Mouse (Mus musculus) limb, embryonic 10.5 days (tissue): ENCODE data around the gene Abhd12. TPM values are rescaled to one million over a fixed set of nuclear protein-coding genes. Genes with fewer than 3 reads are reported as not detected.

Experiments
- DNase-seq: peaks from one replicate; pipeline ENCODE4 v3.0.0-alpha.2; 2017; ENCODE audit warnings: low spot score
- H3K27ac ChIP-seq: fragments of 300-500 bp; sonication (generic); 2 replicates; pipeline ENCODE4 v1.5.1; 2016; ENCODE audit warnings: mild to moderate bottlenecking
- H3K27me3 ChIP-seq: fragments of 300-500 bp; sonication (generic); 2 replicates; pipeline ENCODE4 v1.6.1; 2016; ENCODE audit warnings: low read depth, mild to moderate bottlenecking; ENCODE audit not compliant: poor library complexity, severe bottlenecking
- H3K36me3 ChIP-seq: fragments of 300-500 bp; sonication (generic); 2 replicates; pipeline ENCODE4 v1.6.1; 2016; ENCODE audit warnings: mild to moderate bottlenecking, moderate library complexity
- H3K4me1 ChIP-seq: fragments of 300-500 bp; sonication (generic); 2 replicates; pipeline ENCODE4 v1.6.1; 2016
- H3K4me3 ChIP-seq: fragments of 300-500 bp; sonication (generic); 2 replicates; pipeline ENCODE4 v1.5.1; 2016; ENCODE audit warnings: mild to moderate bottlenecking, moderate library complexity
- H3K9me3 ChIP-seq: fragments of 300-500 bp; sonication (generic); replicated peaks from 2 replicates; pipeline ENCODE4 v1.6.1; 2016; ENCODE audit warnings: mild to moderate bottlenecking
- WGBS: fragments of 180-500 bp; shearing (Covaris S2); methylation state at CpG from one replicate; pipeline ENCODE4 v1.1.7; 2016; 5-methylcytosine and 5-hydroxymethylcytosine counted together
- polyA plus RNA-seq: library from polyadenylated mRNA; unstranded; fragments of >200 nt; fragmentation: Nextera tagmentation; extraction: Ambion mirVana; gene quantifications from 2 replicates; pipeline ENCODE4 v1.2.1, GENCODE M21; 2016

Gene Abhd12
- polyA plus RNA-seq, 1 experiment from 2014 or later, result 53.0 TPM

- DNase-seq, result no peak
- 96% methylated on average over 4 of the region's 4 CpGs for WGBS
- H3K4me3 ChIP-seq, result no peak overlapping the region
- no peak overlapping the region for H3K27ac ChIP-seq
- H3K4me1 ChIP-seq, result no peaks in the 10 kb centered on the region
- H3K27me3 ChIP-seq, result no peaks in the 10 kb centered on the region
- no peaks in the 10 kb centered on the region for H3K9me3 ChIP-seq
- H3K36me3 ChIP-seq, result peaks cover 72% of the 10 kb centered on the region
These were observed 68.6 kb downstream of the Abhd12 start for GRCm38 (mm10) chr2:150835975-150836374.

- Histone ChIP-seq H3K27me3 (no peaks in the 10 kb centered on the region), H3K9me3 (no peaks in the 10 kb centered on the region), H3K27ac (no peak overlapping the region), H3K4me3 (no peak overlapping the region), H3K4me1 (no peaks in the 10 kb centered on the region), H3K36me3 (peaks cover 83% of the 10 kb centered on the region)
- 93% methylated on average over 7 of the region's 7 CpGs for WGBS
- DNase-seq, result no peak
These were observed 69.9 kb downstream of the Abhd12 start for GRCm38 (mm10) chr2:150834616-150835015.

GRCm38 (mm10) chr2:150832029-150832428 is 72.5 kb downstream of the Abhd12 start:
- no peak for DNase-seq
- Histone ChIP-seq H3K4me3 (no peak overlapping the region), H3K9me3 (no peaks in the 10 kb centered on the region), H3K36me3 (peaks cover 95% of the 10 kb centered on the region), H3K27me3 (no peaks in the 10 kb centered on the region), H3K4me1 (no peaks in the 10 kb centered on the region), H3K27ac (no peak overlapping the region)
- 98% methylated on average over 7 of the region's 7 CpGs for WGBS

GRCm38 (mm10) chr2:150830911-150831441 is 73.6 kb downstream of the Abhd12 start:
- H3K4me3 ChIP-seq, result no peak overlapping the region
- no peaks in the 10 kb centered on the region for H3K9me3 ChIP-seq
- DNase-seq, result no peak
- no peaks in the 10 kb centered on the region for H3K4me1 ChIP-seq
- H3K27me3 ChIP-seq, result no peaks in the 10 kb centered on the region
- no peak overlapping the region for H3K27ac ChIP-seq
- peaks cover 97% of the 10 kb centered on the region for H3K36me3 ChIP-seq
- WGBS, result 85% methylated on average over 3 of the region's 3 CpGs

GRCm38 (mm10) chr2:150830011-150830410 is 74.5 kb downstream of the Abhd12 start:
- no peak overlapping the region for H3K27ac ChIP-seq
- no peak for DNase-seq
- H3K27me3 ChIP-seq, result no peaks in the 10 kb centered on the region
- no peak overlapping the region for H3K4me3 ChIP-seq
- H3K4me1 ChIP-seq, result no peaks in the 10 kb centered on the region
- 92% methylated on average over 2 of the region's 2 CpGs for WGBS
- no peaks in the 10 kb centered on the region for H3K9me3 ChIP-seq
- H3K36me3 ChIP-seq, result peaks cover 98% of the 10 kb centered on the region

GRCm38 (mm10) chr2:150828654-150829053 is 75.9 kb downstream of the Abhd12 start:
- no peaks in the 10 kb centered on the region for H3K27me3 ChIP-seq
- no peak overlapping the region for H3K4me3 ChIP-seq
- no peaks in the 10 kb centered on the region for H3K4me1 ChIP-seq
- no peaks in the 10 kb centered on the region for H3K9me3 ChIP-seq
- 76% methylated on average over 4 of the region's 4 CpGs for WGBS
- no peak overlapping the region for H3K27ac ChIP-seq
- no peak for DNase-seq
- peaks cover 97% of the 10 kb centered on the region for H3K36me3 ChIP-seq

- no peaks in the 10 kb centered on the region for H3K9me3 ChIP-seq
- peaks cover 97% of the 10 kb centered on the region for H3K36me3 ChIP-seq
- H3K27me3 ChIP-seq, result no peaks in the 10 kb centered on the region
- 86% methylated on average over 3 of the region's 3 CpGs for WGBS
- H3K27ac ChIP-seq, result no peak overlapping the region
- H3K4me3 ChIP-seq, result no peak overlapping the region
- DNase-seq, result no peak
- no peaks in the 10 kb centered on the region for H3K4me1 ChIP-seq
These were observed 76.4 kb downstream of the Abhd12 start for GRCm38 (mm10) chr2:150828164-150828563.

GRCm38 (mm10) chr2:150826426-150826825 is 78.1 kb downstream of the Abhd12 start:
- Histone ChIP-seq H3K4me1 (no peaks in the 10 kb centered on the region), H3K27ac (no peak overlapping the region), H3K9me3 (no peaks in the 10 kb centered on the region), H3K4me3 (no peak overlapping the region), H3K36me3 (peaks cover 93% of the 10 kb centered on the region), H3K27me3 (no peaks in the 10 kb centered on the region)
- WGBS, result 95% methylated on average over 3 of the region's 3 CpGs
- no peak for DNase-seq

GRCm38 (mm10) chr2:150822987-150823386 is 81.6 kb downstream of the Abhd12 start:
- no peaks in the 10 kb centered on the region for H3K27me3 ChIP-seq
- no peak overlapping the region for H3K4me3 ChIP-seq
- no peaks in the 10 kb centered on the region for H3K9me3 ChIP-seq
- no peak overlapping the region for H3K27ac ChIP-seq
- H3K4me1 ChIP-seq, result no peaks in the 10 kb centered on the region
- H3K36me3 ChIP-seq, result peaks cover 90% of the 10 kb centered on the region
- DNase-seq, result no peak
- 89% methylated on average over 8 of the region's 8 CpGs for WGBS

- no peak for DNase-seq
- no peak overlapping the region for H3K27ac ChIP-seq
- H3K4me3 ChIP-seq, result no peak overlapping the region
- no peaks in the 10 kb centered on the region for H3K9me3 ChIP-seq
- peaks cover 90% of the 10 kb centered on the region for H3K36me3 ChIP-seq
- no peaks in the 10 kb centered on the region for H3K27me3 ChIP-seq
- WGBS, result 94% methylated on average over 8 of the region's 8 CpGs
- no peaks in the 10 kb centered on the region for H3K4me1 ChIP-seq
These were observed 83.8 kb downstream of the Abhd12 start for GRCm38 (mm10) chr2:150820720-150821119.

- no peak overlapping the region for H3K4me3 ChIP-seq
- peaks cover 92% of the 10 kb centered on the region for H3K36me3 ChIP-seq
- WGBS, result 84% methylated on average over 8 of the region's 8 CpGs
- no peaks in the 10 kb centered on the region for H3K4me1 ChIP-seq
- DNase-seq, result no peak
- H3K27ac ChIP-seq, result no peak overlapping the region
- H3K9me3 ChIP-seq, result no peaks in the 10 kb centered on the region
- no peaks in the 10 kb centered on the region for H3K27me3 ChIP-seq
These were observed 85.8 kb downstream of the Abhd12 start for GRCm38 (mm10) chr2:150818742-150819141.

- Histone ChIP-seq H3K36me3 (peaks cover 95% of the 10 kb centered on the region), H3K4me1 (no peaks in the 10 kb centered on the region), H3K27me3 (no peaks in the 10 kb centered on the region), H3K4me3 (no peak overlapping the region), H3K9me3 (no peaks in the 10 kb centered on the region), H3K27ac (no peak overlapping the region)
- no peak for DNase-seq
- 95% methylated on average over 18 of the region's 18 CpGs for WGBS
These were observed 87.7 kb downstream of the Abhd12 start for GRCm38 (mm10) chr2:150816676-150817402.

- no peak overlapping the region for H3K4me3 ChIP-seq
- no peak for DNase-seq
- H3K27ac ChIP-seq, result no peak overlapping the region
- H3K4me1 ChIP-seq, result no peaks in the 10 kb centered on the region
- H3K9me3 ChIP-seq, result no peaks in the 10 kb centered on the region
- WGBS, result 93% methylated on average over 6 of the region's 6 CpGs
- H3K36me3 ChIP-seq, result peaks cover 99% of the 10 kb centered on the region
- no peaks in the 10 kb centered on the region for H3K27me3 ChIP-seq
These were observed 91.7 kb downstream of the Abhd12 start for GRCm38 (mm10) chr2:150812816-150813215.
